12 mouse cellular contexts compared by ENCODE assay signal in genomic region chr9:87464141-87464540, GRCm38 (mm10).
DNase-seq lines count a peak whose midpoint lies in the region; ATAC-seq and TF ChIP-seq lines count a peak whose summit lies in the region.
"Had no signal": no experiment of that assay in that cellular context is flagged by ENCODE, and none has a peak within 500 bp of the region (broad histone marks: within the 10 kb centered on the region; RNA-seq: fewer than 3 reads in every experiment).

No protein-coding gene starts in this region.

- H3ac ChIP-seq in myocyte (ENCODE audit: control insufficient read depth, insufficient read length): no peak overlapping the region

- DNase-seq in lung, adult 18-20 months: peak; percentile 4 to 5
- DNase-seq in lung, postnatal 4 days: no peak
- peak; percentile 11 for DNase-seq in ZHBTc4 (ENCODE audit: low read depth, low spot score)
- peak; percentile 57 to 63 for DNase-seq in gastrocnemius, adult 8-10 months (ENCODE audit: low spot score in 2 of 2)
- no peak for DNase-seq in kidney, adult 9 months
- no peak for DNase-seq in forebrain, postnatal 0 days
- no peak for DNase-seq in layer of hippocampus, adult 2 months (ENCODE audit: low spot score in 2 of 2)
- DNase-seq: cerebellum, postnatal 14 days; kidney, postnatal 36 days had no signal

- H3K27ac ChIP-seq in forebrain, postnatal 0 days (ENCODE audit: low read depth, low read length): no peak overlapping the region
- no peak overlapping the region for H3K27ac ChIP-seq in layer of hippocampus, adult 2 months

- H3K27me3 ChIP-seq in myocyte (ENCODE audit: control insufficient read depth, insufficient read depth, insufficient read length): no peaks in the 10 kb centered on the region
- H3K27me3 ChIP-seq in forebrain, postnatal 0 days (ENCODE audit: insufficient read depth, low read length): no peaks in the 10 kb centered on the region

- H3K79me2 ChIP-seq in myocyte (ENCODE audit: control insufficient read depth, insufficient read depth): no peaks in the 10 kb centered on the region

- TF ChIP-seq POLR2A in myocyte (IDR thresholded peaks at IDR 0.05; ENCODE audit: insufficient read length, low read depth): peak; percentile 61

- TF ChIP-seq CTCF in forebrain, postnatal 0 days (IDR thresholded peaks at IDR 0.05; ENCODE audit: low read depth): no peak
- TF ChIP-seq CTCF in layer of hippocampus, adult 2 months (conservative IDR thresholded peaks at IDR 0.05): no peak

- no peaks in the 10 kb centered on the region for H3K9me3 ChIP-seq in forebrain, postnatal 0 days (ENCODE audit: low read length)

- H3K4me3 ChIP-seq in myocyte: no peak overlapping the region
- H3K4me3 ChIP-seq in forebrain, postnatal 0 days (ENCODE audit: low read depth, low read length): no peak overlapping the region
- no peak overlapping the region for H3K4me3 ChIP-seq in layer of hippocampus, adult 2 months

- H3K4me1 ChIP-seq in forebrain, postnatal 0 days (ENCODE audit: insufficient read depth): no peaks in the 10 kb centered on the region

- peak overlapping the region; percentile 4 for H3K4me2 ChIP-seq in myocyte (ENCODE audit: low read depth)
- H3K4me2 ChIP-seq in forebrain, postnatal 0 days (ENCODE audit: low read depth): no peak overlapping the region

- no peak for ATAC-seq in forebrain, postnatal 0 days
- ATAC-seq: hindbrain, embryonic 16.5 days; lung, postnatal 0 days had no signal

- no peaks in the 10 kb centered on the region for H3K36me3 ChIP-seq in myocyte (ENCODE audit: control insufficient read depth, insufficient read depth)
- H3K36me3 ChIP-seq in forebrain, postnatal 0 days (ENCODE audit: insufficient read depth): no peaks in the 10 kb centered on the region

- 82% methylated on average over 3 of the region's 3 CpGs for WGBS in forebrain, postnatal 0 days

- no peak overlapping the region for H3K9ac ChIP-seq in forebrain, postnatal 0 days

TF ChIP-seq in myocyte, 11 proteins besides CTCF, POLR2A, EP300 and RAD21:
- no peak for TF ChIP-seq POLR2AphosphoS2 (IDR thresholded peaks at IDR 0.05; ENCODE audit: insufficient read length, low read depth)
- TF ChIP-seq MYOD1 (IDR thresholded peaks at IDR 0.05; ENCODE audit: control insufficient read depth in 1 of 3, insufficient read length in 2 of 3, low read depth in 2 of 3): peak in 1 of 3 experiments; percentile 67
- peak in 1 of 3 experiments; percentile 4 for TF ChIP-seq MYOG (IDR thresholded peaks at IDR 0.05; ENCODE audit: control insufficient read depth in 1 of 3, insufficient read depth in 1 of 3, insufficient read length in 2 of 3, low read depth in 2 of 3)
- TF ChIP-seq SRF (IDR thresholded peaks at IDR 0.05; ENCODE audit: control insufficient read depth, insufficient read length, low read depth): no peak
- peak; percentile 75 for TF ChIP-seq MAX (IDR thresholded peaks at IDR 0.05; ENCODE audit: low read depth)
- TF ChIP-seq USF1 (IDR thresholded peaks at IDR 0.05; ENCODE audit: low read depth): peak; percentile 83
- peak; percentile 81 for TF ChIP-seq CEBPB (IDR thresholded peaks at IDR 0.05; ENCODE audit: insufficient read depth, poor library complexity, severe bottlenecking)

Comparison
In these comparisons a context has a peak if more than half of its experiments do, and no peak if none do; other contexts are left out.
1. DNase-seq: peak in lung, adult 18-20 months (2 of 2), ZHBTc4 (single experiment) and gastrocnemius, adult 8-10 months (2 of 2); none in lung, postnatal 4 days (0 of 2), kidney, adult 9 months (single experiment), forebrain, postnatal 0 days (single experiment) and layer of hippocampus, adult 2 months (0 of 2).